Mouse (Mus musculus): ENCODE measurements around the gene Abcd3. TPM values are rescaled to one million over a fixed set of nuclear protein-coding genes. Genes with fewer than 3 reads are reported as not detected.
A peak's percentile ranks its signal among the peaks of the same experiment; 100 is the strongest.

Gene Abcd3
- polyA plus RNA-seq, 1 experiment from 2014 or later: 84.8 TPM

DNA sequence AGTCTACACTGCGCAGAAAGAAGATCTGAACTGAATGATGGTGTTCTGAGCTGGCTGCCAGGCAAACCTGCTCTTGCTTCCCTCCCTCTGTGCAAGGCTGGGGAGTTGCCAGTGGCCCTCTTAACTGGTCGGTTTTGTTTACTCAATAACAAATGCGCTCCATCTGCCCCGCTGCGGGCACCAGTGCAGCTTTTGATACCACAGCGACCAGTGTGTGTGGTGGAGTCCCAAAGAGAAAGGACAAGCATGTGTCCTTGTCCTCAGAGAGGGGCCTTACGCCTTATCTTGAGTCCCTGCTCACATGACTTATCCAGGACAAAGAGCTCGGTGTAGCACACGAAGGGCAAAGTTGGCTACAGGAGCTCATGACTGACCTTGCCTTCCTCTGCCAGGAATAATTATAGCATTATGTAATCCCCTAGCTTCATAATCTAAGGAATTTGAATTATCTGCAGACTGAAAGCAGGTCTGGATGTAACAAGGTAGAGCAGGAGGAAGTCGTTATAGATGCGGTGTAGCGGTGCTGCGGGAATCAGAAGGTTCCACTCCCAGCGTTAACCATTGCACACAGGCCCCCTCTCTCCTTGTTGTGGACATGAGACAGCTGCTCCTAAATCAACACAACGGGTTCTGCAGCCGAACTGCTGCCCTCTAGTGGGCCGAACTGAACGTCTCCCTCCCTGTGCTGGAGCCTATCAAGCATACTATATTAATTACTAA, 78.9 kb downstream of the Abcd3 start:
- Histone ChIP-seq H3K36me3 (replicated peaks; ENCODE audit: control insufficient read depth, insufficient read depth) (peaks cover 16% of the 10 kb centered on the region), H3K4me1 (replicated peaks; ENCODE audit: control insufficient read depth, insufficient read depth, low read length) (no peaks in the 10 kb centered on the region), H3K4me3 (replicated peaks; ENCODE audit: low read length) (no peak overlapping the region), H3K4me2 (replicated peaks) (no peak overlapping the region), H3K9ac (0 out of 2 replicates have a peak overlapping the region, but pooled peaks have one; percentile 17), H3K9me3 (ENCODE audit: control insufficient read depth, low read length) (no peaks in the 10 kb centered on the region), H3K27me3 (ENCODE audit: control insufficient read depth, insufficient read depth, low read length) (no peaks in the 10 kb centered on the region), H3K27ac (peak overlapping the region; percentile 2; the same call in 1 of the 2 replicates)
- DNase-seq (ENCODE audit: low spot score): peak; percentile 84
- peak; percentile 90 for ATAC-seq (ENCODE audit: low FRiP score)
- WGBS: 21% methylated on average over 18 of the region's 18 CpGs

DNA sequence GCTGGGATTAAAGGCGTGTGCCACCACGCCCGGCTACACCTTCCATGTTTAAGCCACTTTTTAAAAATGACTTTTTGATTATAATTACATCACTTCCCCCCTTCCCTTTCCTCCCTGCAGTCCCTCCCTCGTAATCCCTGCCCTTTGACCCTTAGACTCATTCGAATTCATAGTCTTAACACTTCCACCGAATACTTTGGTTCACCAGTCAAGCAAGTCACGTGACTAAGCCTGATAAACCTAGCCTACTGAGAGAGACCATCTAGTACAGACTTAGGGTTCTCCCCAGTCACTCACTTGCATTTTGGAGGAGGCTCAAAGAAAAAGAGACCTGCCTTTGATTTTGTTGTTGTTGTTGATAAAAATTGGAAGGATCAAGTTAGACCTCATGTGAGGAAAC, 79.6 kb downstream of the Abcd3 start:
- Histone ChIP-seq H3K9me3 (ENCODE audit: control insufficient read depth, low read length) (no peaks in the 10 kb centered on the region), H3K4me2 (replicated peaks) (no peak overlapping the region), H3K4me3 (replicated peaks; ENCODE audit: low read length) (no peak overlapping the region), H3K36me3 (replicated peaks; ENCODE audit: control insufficient read depth, insufficient read depth) (peaks cover 16% of the 10 kb centered on the region), H3K4me1 (replicated peaks; ENCODE audit: control insufficient read depth, insufficient read depth, low read length) (no peaks in the 10 kb centered on the region), H3K27ac (no peak overlapping the region), H3K27me3 (ENCODE audit: control insufficient read depth, insufficient read depth, low read length) (no peaks in the 10 kb centered on the region), H3K9ac (no peak overlapping the region)
- no peak for DNase-seq (ENCODE audit: low spot score)
- 73% methylated on average over 7 of the region's 7 CpGs for WGBS
- ATAC-seq (ENCODE audit: low FRiP score): no peak

- H3K36me3 ChIP-seq (replicated peaks; ENCODE audit: control insufficient read depth, insufficient read depth): peaks cover 19% of the 10 kb centered on the region
- H3K27me3 ChIP-seq (ENCODE audit: control insufficient read depth, insufficient read depth, low read length): 0 out of 2 replicates have a peak, but pooled peaks cover 3% of the 10 kb centered on the region
- no peak overlapping the region for H3K9ac ChIP-seq
- H3K27ac ChIP-seq: no peak overlapping the region
- DNase-seq (ENCODE audit: low spot score) (no peak), ATAC-seq (ENCODE audit: low FRiP score) (no peak)
- H3K4me2 ChIP-seq (replicated peaks): no peak overlapping the region
- no peaks in the 10 kb centered on the region for H3K4me1 ChIP-seq (replicated peaks; ENCODE audit: control insufficient read depth, insufficient read depth, low read length)
- no peak overlapping the region for H3K4me3 ChIP-seq (replicated peaks; ENCODE audit: low read length)
- no peaks in the 10 kb centered on the region for H3K9me3 ChIP-seq (ENCODE audit: control insufficient read depth, low read length)
- 86% methylated on average over 4 of the region's 4 CpGs for WGBS
Measured at GRCm38 (mm10) chr3:121729678-121730077, 85.4 kb downstream of the Abcd3 start.

- no peak for ATAC-seq (ENCODE audit: low FRiP score)
- Histone ChIP-seq H3K4me1 (replicated peaks; ENCODE audit: control insufficient read depth, insufficient read depth, low read length) (peaks cover 11% of the 10 kb centered on the region; the same call in 1 of the 2 replicates), H3K36me3 (replicated peaks; ENCODE audit: control insufficient read depth, insufficient read depth) (0 out of 2 replicates have a peak, but pooled peaks cover 3% of the 10 kb centered on the region), H3K27me3 (ENCODE audit: control insufficient read depth, insufficient read depth, low read length) (0 out of 2 replicates have a peak, but pooled peaks cover 3% of the 10 kb centered on the region), H3K4me3 (replicated peaks; ENCODE audit: low read length) (no peak overlapping the region), H3K4me2 (replicated peaks) (0 out of 2 replicates have a peak overlapping the region, but pooled peaks have one; percentile 8), H3K27ac (no peak overlapping the region), H3K9me3 (ENCODE audit: control insufficient read depth, low read length) (no peaks in the 10 kb centered on the region), H3K9ac (no peak overlapping the region)
- 78% methylated on average over 10 of the region's 10 CpGs for WGBS
- DNase-seq (ENCODE audit: low spot score): no peak
Measured at GRCm38 (mm10) chr3:121725651-121726050, 89.5 kb downstream of the Abcd3 start.

DNA sequence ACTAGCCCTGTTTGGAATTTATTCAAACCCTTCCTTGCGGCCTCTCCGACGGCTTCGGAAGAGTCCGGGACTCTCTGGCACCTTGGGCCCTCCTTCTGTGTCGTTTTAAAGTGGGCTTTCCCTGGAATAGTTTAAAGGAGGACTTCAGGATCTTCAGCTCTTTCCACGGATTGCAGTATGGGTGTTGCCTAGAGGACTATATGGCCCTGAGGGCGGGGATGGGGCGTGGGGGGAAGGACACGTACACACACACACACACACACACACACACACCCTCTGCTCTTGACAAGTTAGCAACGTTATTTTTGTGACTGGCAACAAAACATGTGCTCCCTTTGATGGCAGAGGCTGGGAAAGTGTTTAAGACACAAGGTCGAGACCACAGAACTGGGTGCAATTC, 90.5 kb downstream of the Abcd3 start:
- Histone ChIP-seq H3K36me3 (replicated peaks; ENCODE audit: control insufficient read depth, insufficient read depth) (no peaks in the 10 kb centered on the region), H3K4me1 (replicated peaks; ENCODE audit: control insufficient read depth, insufficient read depth, low read length) (peaks cover 11% of the 10 kb centered on the region; the same call in 1 of the 2 replicates), H3K9me3 (ENCODE audit: control insufficient read depth, low read length) (no peaks in the 10 kb centered on the region), H3K27me3 (ENCODE audit: control insufficient read depth, insufficient read depth, low read length) (0 out of 2 replicates have a peak, but pooled peaks cover 3% of the 10 kb centered on the region), H3K9ac (peak overlapping the region; percentile 59; the same call in 1 of the 2 replicates), H3K4me3 (replicated peaks; ENCODE audit: low read length) (peak overlapping the region; percentile 61), H3K4me2 (replicated peaks) (peak overlapping the region; percentile 81), H3K27ac (no peak overlapping the region)
- no peak for DNase-seq (ENCODE audit: low spot score)
- WGBS: 50% methylated on average over 12 of the region's 12 CpGs
- no peak for ATAC-seq (ENCODE audit: low FRiP score)

GRCm38 (mm10) chr3:121723968-121724524, 91.1 kb downstream of the Abcd3 start:
- H3K27me3 ChIP-seq (ENCODE audit: control insufficient read depth, insufficient read depth, low read length): 0 out of 2 replicates have a peak, but pooled peaks cover 3% of the 10 kb centered on the region
- ATAC-seq (ENCODE audit: low FRiP score) (peak; percentile 41; the same call in 1 of the 2 replicates), DNase-seq (ENCODE audit: low spot score) (peak; percentile 43)
- H3K9ac ChIP-seq: peak overlapping the region; percentile 59
- 7% methylated on average over 20 of the region's 20 CpGs for WGBS
- H3K27ac ChIP-seq: no peak overlapping the region
- H3K4me1 ChIP-seq (replicated peaks; ENCODE audit: control insufficient read depth, insufficient read depth, low read length): peaks cover 11% of the 10 kb centered on the region; the same call in 1 of the 2 replicates
- H3K9me3 ChIP-seq (ENCODE audit: control insufficient read depth, low read length): no peaks in the 10 kb centered on the region
- H3K4me2 ChIP-seq (replicated peaks): peak overlapping the region; percentile 81
- no peaks in the 10 kb centered on the region for H3K36me3 ChIP-seq (replicated peaks; ENCODE audit: control insufficient read depth, insufficient read depth)
- H3K4me3 ChIP-seq (replicated peaks; ENCODE audit: low read length): peak overlapping the region; percentile 61

DNA sequence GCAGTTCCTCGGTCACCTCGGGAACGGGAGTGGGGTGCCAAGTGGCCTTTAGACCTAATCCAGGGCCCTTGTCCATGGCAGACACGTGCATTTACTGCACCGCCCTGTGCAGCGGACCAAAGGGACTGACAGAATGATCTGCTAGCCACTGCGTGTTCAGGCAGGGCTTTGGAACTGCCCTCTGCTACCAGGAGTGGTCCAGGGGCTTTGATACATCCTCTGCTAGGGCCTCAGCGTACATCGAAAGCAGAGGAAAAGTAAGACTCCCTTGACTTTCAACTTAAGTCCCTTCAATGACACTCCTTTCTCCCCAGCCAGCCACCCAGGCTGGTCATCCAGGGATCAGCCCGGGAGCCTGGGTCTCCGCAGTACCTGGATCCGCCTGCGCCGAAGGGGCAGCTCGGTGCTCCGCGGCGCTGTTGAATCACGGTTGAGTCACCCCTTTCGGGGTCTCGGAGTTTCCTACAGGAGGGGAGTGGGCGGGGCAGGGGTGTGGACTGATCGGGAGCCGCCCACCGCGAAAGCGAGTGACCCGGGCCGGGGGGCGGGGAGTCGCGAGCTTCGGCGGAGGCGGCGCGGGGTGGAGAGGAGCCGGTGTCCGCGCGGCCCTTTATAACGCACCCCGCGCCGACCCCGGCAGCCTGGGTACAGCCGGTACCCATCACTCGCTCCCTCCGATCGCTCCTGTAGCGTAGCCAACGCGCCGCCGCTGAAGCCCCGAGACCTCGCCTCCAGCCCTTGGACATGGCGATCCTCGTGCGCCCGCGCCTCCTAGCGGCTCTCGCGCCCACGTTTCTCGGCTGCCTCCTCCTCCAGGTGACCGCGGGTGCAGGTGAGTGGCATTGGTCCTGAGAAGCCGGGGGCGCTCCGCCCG, 91.9 kb downstream of the Abcd3 start, which contains the start of gene F3:
Gene F3 (plus strand): TSS at position 567 of the 874 bp plus-strand sequence.
- under 1% methylated on average over 66 of the region's 73 CpGs for WGBS
- peak; percentile 89 for ATAC-seq (ENCODE audit: low FRiP score)
- peak within 1 kb of the TSS; percentile 61 for H3K4me3 ChIP-seq (replicated peaks; ENCODE audit: low read length)
- H3K4me1 ChIP-seq (replicated peaks; ENCODE audit: control insufficient read depth, insufficient read depth, low read length): peaks cover 11% of the 10 kb centered on the region; the same call in 1 of the 2 replicates
- H3K4me2 ChIP-seq (replicated peaks): peak within 1 kb of the TSS; percentile 81
- peak; percentile 76 for DNase-seq (ENCODE audit: low spot score)
- H3K27ac ChIP-seq: 0 out of 2 replicates have a peak within 1 kb of the TSS, but pooled peaks have one; percentile 3
- 0 out of 2 replicates have a peak, but pooled peaks cover 3% of the 10 kb centered on the region for H3K27me3 ChIP-seq (ENCODE audit: control insufficient read depth, insufficient read depth, low read length)
- no peaks in the 10 kb centered on the region for H3K36me3 ChIP-seq (replicated peaks; ENCODE audit: control insufficient read depth, insufficient read depth)
- no peaks in the 10 kb centered on the region for H3K9me3 ChIP-seq (ENCODE audit: control insufficient read depth, low read length)
- H3K9ac ChIP-seq: peak within 1 kb of the TSS; percentile 59

DNA sequence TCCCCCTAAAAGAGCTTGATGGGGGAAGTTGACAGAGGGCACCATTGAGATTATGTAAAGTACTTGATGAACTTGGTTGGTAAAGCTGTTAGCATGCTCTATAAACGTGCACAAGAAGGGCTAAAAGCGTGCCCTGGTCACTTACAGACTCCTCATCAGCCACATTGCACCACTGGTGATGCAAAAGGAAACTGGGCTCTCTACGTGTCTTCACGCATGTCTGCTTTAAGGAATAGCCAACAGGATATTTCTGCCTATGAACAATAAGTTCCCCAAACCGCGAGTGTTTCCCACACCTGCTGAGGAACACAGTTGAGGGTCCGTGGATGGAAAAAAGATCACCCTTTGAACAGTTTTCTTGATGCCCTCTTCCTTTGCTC, 93.4 kb downstream of the Abcd3 start:
- H3K36me3 ChIP-seq (replicated peaks; ENCODE audit: control insufficient read depth, insufficient read depth): no peaks in the 10 kb centered on the region
- no peak overlapping the region for H3K9ac ChIP-seq
- ATAC-seq (ENCODE audit: low FRiP score) (no peak), DNase-seq (ENCODE audit: low spot score) (no peak)
- no peak overlapping the region for H3K27ac ChIP-seq
- H3K4me3 ChIP-seq (replicated peaks; ENCODE audit: low read length): no peak overlapping the region
- 0 out of 2 replicates have a peak, but pooled peaks cover 3% of the 10 kb centered on the region for H3K27me3 ChIP-seq (ENCODE audit: control insufficient read depth, insufficient read depth, low read length)
- H3K4me1 ChIP-seq (replicated peaks; ENCODE audit: control insufficient read depth, insufficient read depth, low read length): peaks cover 11% of the 10 kb centered on the region; the same call in 1 of the 2 replicates
- WGBS: 58% methylated on average over 7 of the region's 7 CpGs
- H3K9me3 ChIP-seq (ENCODE audit: control insufficient read depth, low read length): no peaks in the 10 kb centered on the region
- H3K4me2 ChIP-seq (replicated peaks): no peak overlapping the region
